In the genomic region with DNA sequence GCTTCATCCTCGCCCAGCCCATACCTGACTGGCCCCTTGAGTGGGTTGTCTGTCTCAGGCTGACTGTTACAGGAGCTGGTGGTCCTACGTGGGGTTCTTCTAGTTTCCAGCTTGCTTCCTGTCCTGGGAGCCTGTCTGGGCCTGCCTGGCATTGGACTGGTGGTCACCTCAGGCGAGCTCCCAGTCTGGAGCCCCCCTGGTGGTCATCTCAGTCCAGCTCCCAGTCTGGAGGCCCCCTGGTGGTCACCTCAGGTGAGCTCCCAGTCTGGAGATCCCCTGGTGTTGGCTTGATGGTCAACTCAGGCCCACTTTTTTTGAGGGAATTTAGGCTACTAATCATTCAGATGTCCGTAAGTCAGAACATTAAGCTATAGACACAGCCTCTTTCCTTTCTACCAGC, we compare ENCODE assay signal across 29 mouse cellular contexts. TPM values are rescaled to one million over a fixed set of nuclear protein-coding genes. Genes with fewer than 3 reads are reported as not detected.
A peak's percentile ranks its signal among the peaks of the same experiment; 100 is the strongest.
DNase-seq lines count a peak whose midpoint lies in the region; ATAC-seq and TF ChIP-seq lines count a peak whose summit lies in the region.
"Had no signal": no experiment of that assay in that cellular context is flagged by ENCODE, and none has a peak within 500 bp of the region (broad histone marks: within the 10 kb centered on the region; RNA-seq: fewer than 3 reads in every experiment).

No protein-coding gene starts in this region.

- TF ChIP-seq CTCF in kidney, postnatal 0 days (IDR thresholded peaks at IDR 0.05; ENCODE audit: low read depth), result peak; percentile 39
- TF ChIP-seq CTCF in gastrocnemius, adult 2 months (IDR thresholded peaks at IDR 0.05), result no peak

- no peaks in the 10 kb centered on the region for H3K9me3 ChIP-seq in kidney, postnatal 0 days (replicated peaks; ENCODE audit: low read length)
- H3K9me3 ChIP-seq in midbrain, embryonic 14.5 days (ENCODE audit: control insufficient read depth, low read length), result no peaks in the 10 kb centered on the region
- no peaks in the 10 kb centered on the region for H3K9me3 ChIP-seq in midbrain, embryonic 10.5 days (replicated peaks)
- no peaks in the 10 kb centered on the region for H3K9me3 ChIP-seq in stomach, embryonic 14.5 days (ENCODE audit: control insufficient read depth, low read depth, low read length)
- H3K9me3 ChIP-seq: embryonic facial prominence, embryonic 15.5 days; forebrain, embryonic 15.5 days; limb, embryonic 12.5 days; liver, embryonic 13.5 days; midbrain, embryonic 12.5 days; neural tube, embryonic 13.5 days had no signal

- H3K4me2 ChIP-seq in kidney, postnatal 0 days (ENCODE audit: low read length), result no peak overlapping the region
- no peak overlapping the region for H3K4me2 ChIP-seq in midbrain, embryonic 14.5 days (ENCODE audit: low read length)
- H3K4me2 ChIP-seq in stomach, embryonic 14.5 days (replicated peaks; ENCODE audit: low read depth, low read length), result no peak overlapping the region
- H3K4me2 ChIP-seq: embryonic facial prominence, embryonic 15.5 days; forebrain, embryonic 15.5 days; heart, embryonic 12.5 days; limb, embryonic 12.5 days; liver, embryonic 13.5 days; midbrain, embryonic 12.5 days; neural tube, embryonic 13.5 days had no signal

- no peak overlapping the region for H3K27ac ChIP-seq in kidney, postnatal 0 days
- no peak overlapping the region for H3K27ac ChIP-seq in midbrain, embryonic 14.5 days (replicated peaks; ENCODE audit: low read depth, low read length)
- H3K27ac ChIP-seq in midbrain, embryonic 10.5 days (replicated peaks), result no peak overlapping the region
- no peak overlapping the region for H3K27ac ChIP-seq in stomach, embryonic 14.5 days (ENCODE audit: low read length)
- H3K27ac ChIP-seq in gastrocnemius, adult 2 months, result no peak overlapping the region
- H3K27ac ChIP-seq: embryonic facial prominence, embryonic 15.5 days; forebrain, embryonic 15.5 days; limb, embryonic 12.5 days; liver, embryonic 13.5 days; midbrain, embryonic 12.5 days; neural tube, embryonic 13.5 days had no signal

- H3K9ac ChIP-seq in kidney, postnatal 0 days (ENCODE audit: low read depth, low read length), result no peak overlapping the region
- no peak overlapping the region for H3K9ac ChIP-seq in midbrain, embryonic 14.5 days (replicated peaks; ENCODE audit: low read length)
- no peak overlapping the region for H3K9ac ChIP-seq in stomach, embryonic 14.5 days (replicated peaks; ENCODE audit: low read depth, low read length)
- H3K9ac ChIP-seq: embryonic facial prominence, embryonic 15.5 days; forebrain, embryonic 15.5 days; heart, embryonic 12.5 days; limb, embryonic 12.5 days; liver, embryonic 13.5 days; midbrain, embryonic 12.5 days; neural tube, embryonic 13.5 days had no signal

- H3K27me3 ChIP-seq in kidney, postnatal 0 days (ENCODE audit: insufficient read depth, low read length), result no peaks in the 10 kb centered on the region
- no peaks in the 10 kb centered on the region for H3K27me3 ChIP-seq in midbrain, embryonic 14.5 days (ENCODE audit: control insufficient read depth, insufficient read depth, low read length)
- H3K27me3 ChIP-seq in midbrain, embryonic 10.5 days (ENCODE audit: low read depth, poor library complexity, severe bottlenecking), result no peaks in the 10 kb centered on the region
- H3K27me3 ChIP-seq in stomach, embryonic 14.5 days (ENCODE audit: control insufficient read depth, insufficient read depth, low read length), result no peaks in the 10 kb centered on the region
- H3K27me3 ChIP-seq: embryonic facial prominence, embryonic 15.5 days; forebrain, embryonic 15.5 days; heart, embryonic 12.5 days; limb, embryonic 12.5 days; liver, embryonic 13.5 days; midbrain, embryonic 12.5 days; neural tube, embryonic 13.5 days had no signal

- intact Hi-C loops in gastrocnemius, adult 2 months (cut with DNase I), result no loop called here

- no peak; the same call in 1 of the 2 replicates for ATAC-seq in kidney, postnatal 0 days (replicated peaks; ENCODE audit: low FRiP score, low read depth)
- ATAC-seq in midbrain, embryonic 14.5 days (ENCODE audit: low FRiP score, low TSS enrichment), result 0 out of 2 replicates have a peak, but pooled peaks have one; percentile 34
- ATAC-seq in stomach, embryonic 14.5 days (ENCODE audit: insufficient number of reproducible peaks, insufficient read depth, low FRiP score, low read depth), result 0 out of 2 replicates have a peak, but pooled peaks have one; percentile 23
- ATAC-seq: activated CD4-positive, CD25-positive, alpha-beta regulatory T cell, adult 4 months; forebrain, embryonic 15.5 days had no signal

- no peaks in the 10 kb centered on the region for H3K4me1 ChIP-seq in kidney, postnatal 0 days (replicated peaks; ENCODE audit: insufficient read depth, low read length)
- H3K4me1 ChIP-seq in midbrain, embryonic 14.5 days (ENCODE audit: control insufficient read depth, insufficient read depth, low read length), result no peaks in the 10 kb centered on the region
- H3K4me1 ChIP-seq in midbrain, embryonic 10.5 days, result no peaks in the 10 kb centered on the region
- no peaks in the 10 kb centered on the region for H3K4me1 ChIP-seq in stomach, embryonic 14.5 days (ENCODE audit: control insufficient read depth, insufficient read depth, low read length)
- H3K4me1 ChIP-seq: embryonic facial prominence, embryonic 15.5 days; forebrain, embryonic 15.5 days; heart, embryonic 12.5 days; limb, embryonic 12.5 days; liver, embryonic 13.5 days; midbrain, embryonic 12.5 days; neural tube, embryonic 13.5 days had no signal

- WGBS in kidney, postnatal 0 days, result 84% methylated on average over 4 of the region's 4 CpGs
- WGBS in midbrain, embryonic 14.5 days, result 82% methylated on average over 4 of the region's 4 CpGs
- 77% methylated on average over 4 of the region's 4 CpGs for WGBS in midbrain, embryonic 10.5 days
- WGBS in stomach, embryonic 14.5 days, result 86% methylated on average over 4 of the region's 4 CpGs

- no peak overlapping the region for H3K4me3 ChIP-seq in kidney, postnatal 0 days (replicated peaks; ENCODE audit: low read depth, low read length)
- no peak overlapping the region for H3K4me3 ChIP-seq in midbrain, embryonic 14.5 days (replicated peaks; ENCODE audit: low read depth, low read length)
- H3K4me3 ChIP-seq in midbrain, embryonic 10.5 days, result no peak overlapping the region
- H3K4me3 ChIP-seq in stomach, embryonic 14.5 days (ENCODE audit: low read depth, low read length), result no peak overlapping the region
- no peak overlapping the region for H3K4me3 ChIP-seq in gastrocnemius, adult 2 months
- H3K4me3 ChIP-seq: embryonic facial prominence, embryonic 15.5 days; forebrain, embryonic 15.5 days; heart, embryonic 12.5 days; limb, embryonic 12.5 days; liver, embryonic 13.5 days; midbrain, embryonic 12.5 days; myocyte; neural tube, embryonic 13.5 days had no signal

- no peaks in the 10 kb centered on the region for H3K36me3 ChIP-seq in kidney, postnatal 0 days (ENCODE audit: insufficient read depth, low read length)
- H3K36me3 ChIP-seq in midbrain, embryonic 14.5 days (ENCODE audit: control insufficient read depth, insufficient read depth, low read length), result no peaks in the 10 kb centered on the region
- H3K36me3 ChIP-seq in midbrain, embryonic 10.5 days, result no peaks in the 10 kb centered on the region
- H3K36me3 ChIP-seq in stomach, embryonic 14.5 days (ENCODE audit: control insufficient read depth, insufficient read depth, low read length), result no peaks in the 10 kb centered on the region
- H3K36me3 ChIP-seq: embryonic facial prominence, embryonic 15.5 days; forebrain, embryonic 15.5 days; heart, embryonic 12.5 days; limb, embryonic 12.5 days; liver, embryonic 13.5 days; midbrain, embryonic 12.5 days; neural tube, embryonic 13.5 days had no signal

- DNase-seq in kidney, postnatal 0 days (ENCODE audit: low spot score), result no peak
- DNase-seq in kidney, postnatal 36 days, result no peak
- no peak for DNase-seq in midbrain, embryonic 14.5 days
- no peak for DNase-seq in midbrain, embryonic 10.5 days (ENCODE audit: low spot score)
- peak; percentile 3 for DNase-seq in NIH3T3 (ENCODE audit: low read depth)
- DNase-seq in gastrocnemius, adult 2 months, result no peak
- no peak for DNase-seq in cerebellum, adult 18-20 months
- DNase-seq: adrenal gland, postnatal 14 days; cerebellum, adult 8-10 months; cerebellum, postnatal 36 days; gastrocnemius, postnatal 10 days; heart, adult 18-20 months; heart, postnatal 10 days; kidney, adult 18-20 months; kidney, postnatal 14 days; liver, embryonic 13.5 days; right cerebral cortex, adult 18-20 months; right cerebral cortex, postnatal 4 days; thymus, adult 2 months; thymus, postnatal 4 days had no signal

RNA-seq across cellular contexts. Expression of a gene that starts 29.8 kb away (rescaled TPM):
- polyA plus RNA-seq in kidney, postnatal 0 days (2015; fragmentation: Nextera tagmentation; extraction: Ambion mirVana), result 30.1 and 32.3 TPM in 2 replicates
- polyA plus RNA-seq in midbrain, embryonic 14.5 days (2014; fragmentation: Nextera tagmentation; extraction: Ambion mirVana), result 26.5 and 28.2 TPM in 2 replicates
- 34.9 and 36.2 TPM in 2 replicates for polyA plus RNA-seq in midbrain, embryonic 10.5 days (2016; fragmentation: Nextera tagmentation; extraction: Ambion mirVana)
- polyA plus RNA-seq in stomach, embryonic 14.5 days (2014; fragmentation: Nextera tagmentation; extraction: Ambion mirVana), result 40.5 and 41.8 TPM in 2 replicates
- 1 to 10 TPM; 8.8 to 9.8 TPM for total RNA-seq in gastrocnemius, adult 2 months (2021)

RNA-seq across cellular contexts. Expression of a gene that starts 29.8 kb away (rescaled TPM):
- polyA plus RNA-seq in kidney, postnatal 0 days (2015; fragmentation: Nextera tagmentation; extraction: Ambion mirVana), result 56.7 and 58.8 TPM in 2 replicates
- 44.3 and 46.1 TPM in 2 replicates for polyA plus RNA-seq in midbrain, embryonic 14.5 days (2014; fragmentation: Nextera tagmentation; extraction: Ambion mirVana)
- polyA plus RNA-seq in midbrain, embryonic 10.5 days (2016; fragmentation: Nextera tagmentation; extraction: Ambion mirVana), result 25.0 and 32.2 TPM in 2 replicates
- 44.6 and 46.5 TPM in 2 replicates for polyA plus RNA-seq in stomach, embryonic 14.5 days (2014; fragmentation: Nextera tagmentation; extraction: Ambion mirVana)
- total RNA-seq in gastrocnemius, adult 2 months (2021), result 10 to 100 TPM; 28.6 to 35.5 TPM
